Mouse (Mus musculus): ENCODE measurements around the gene Rtl8b. TPM values are rescaled to one million over a fixed set of nuclear protein-coding genes. Genes with fewer than 3 reads are reported as not detected.
"Not testable (repeated sequence)": the region's sequence is repeated elsewhere in the genome, so short reads cannot be mapped to it uniquely, and the experiment has no call there.

The Rtl8b gene
- polyA plus RNA-seq, 1 experiment, result not detected

- WGBS, result no CpG with 5 or more reads among the region's 36 CpGs
- H3K4me3 ChIP-seq (ENCODE audit: insufficient read depth, low read depth, low read length), result peak overlapping the region; percentile 47
- H3K27ac ChIP-seq (ENCODE audit: insufficient read depth, low read depth, low read length); H3K4me1 ChIP-seq (ENCODE audit: control insufficient read depth, insufficient read depth, low read length): not testable (repeated sequence)
Observed at GRCm38 (mm10) chrX:53669557-53670270, 494 bp downstream of the Rtl8b start.

GRCm38 (mm10) chrX:53652917-53653316 lies 17.3 kb downstream of the Rtl8b start:
- H3K4me3 ChIP-seq (ENCODE audit: insufficient read depth, low read depth, low read length); H3K4me1 ChIP-seq (ENCODE audit: control insufficient read depth, insufficient read depth, low read length); H3K27ac ChIP-seq (ENCODE audit: insufficient read depth, low read depth, low read length): not testable (repeated sequence)
- 64% methylated on average over 4 of the region's 4 CpGs for WGBS

- no peak overlapping the region for H3K27ac ChIP-seq (ENCODE audit: insufficient read depth, low read depth, low read length)
- H3K4me1 ChIP-seq (ENCODE audit: control insufficient read depth, insufficient read depth, low read length), result no peaks in the 10 kb centered on the region
- no peak for TF ChIP-seq POLR2A (IDR thresholded peaks at IDR 0.05; ENCODE audit: insufficient read depth, low read depth, low read length)
- TF ChIP-seq CTCF (IDR thresholded peaks at IDR 0.05; ENCODE audit: insufficient read depth, low read depth, low read length), result no peak
- 72% methylated on average over 6 of the region's 6 CpGs for WGBS
- no peak overlapping the region for H3K4me3 ChIP-seq (ENCODE audit: insufficient read depth, low read depth, low read length)
Observed at GRCm38 (mm10) chrX:53645885-53646284, 24.3 kb downstream of the Rtl8b start.

- H3K4me3 ChIP-seq (ENCODE audit: insufficient read depth, low read depth, low read length), result peak within 1 kb of the TSS; percentile 47
- 28% methylated on average over 10 of the region's 50 CpGs for WGBS
- peak within 1 kb of the TSS; percentile 66; the same call in 1 of the 2 replicates for H3K27ac ChIP-seq (ENCODE audit: insufficient read depth, low read depth, low read length)
- not testable (repeated sequence) for H3K4me1 ChIP-seq (ENCODE audit: control insufficient read depth, insufficient read depth, low read length)
Observed at GRCm38 (mm10) chrX:53642980-53643961, 26.9 kb downstream of the Rtl8b start, which contains the start of gene Rtl8a. Gene Rtl8a (minus strand): TSS chrX:53643682.

GRCm38 (mm10) chrX:53642604-53642979 lies 27.6 kb downstream of the Rtl8b start:
- WGBS, result 53% methylated on average over 4 of the region's 4 CpGs
- H3K4me1 ChIP-seq (ENCODE audit: control insufficient read depth, insufficient read depth, low read length); H3K27ac ChIP-seq (ENCODE audit: insufficient read depth, low read depth, low read length): not testable (repeated sequence)
- H3K4me3 ChIP-seq (ENCODE audit: insufficient read depth, low read depth, low read length), result peak overlapping the region; percentile 31

DNA sequence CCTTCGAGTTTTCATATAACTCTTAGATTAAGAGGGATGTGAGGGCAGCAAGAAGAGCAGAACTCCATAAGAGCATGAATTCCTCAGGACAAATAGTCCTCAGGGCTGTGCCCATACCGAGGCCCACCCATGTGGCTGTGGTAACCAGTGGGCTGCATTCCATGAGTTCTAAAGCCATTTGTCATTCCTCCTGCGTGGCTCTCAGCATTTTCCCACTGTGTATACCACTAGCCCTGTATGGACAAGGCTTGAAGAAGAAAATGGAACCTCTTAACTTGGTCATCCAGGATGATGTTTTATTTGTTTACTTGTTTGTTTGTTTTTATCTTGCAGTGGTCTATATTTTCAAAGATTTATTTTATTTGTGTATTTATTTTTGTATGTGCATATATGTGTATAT lies 32.1 kb downstream of the Rtl8b start:
- not testable (repeated sequence) for H3K4me1 ChIP-seq (ENCODE audit: control insufficient read depth, insufficient read depth, low read length); H3K27ac ChIP-seq (ENCODE audit: insufficient read depth, low read depth, low read length); H3K4me3 ChIP-seq (ENCODE audit: insufficient read depth, low read depth, low read length)
- 46% methylated on average over 3 of the region's 3 CpGs for WGBS

Other genes with a start within 250 kb of the Rtl8b start
- gene Etd, start 235.5 kb downstream of the Rtl8b start, polyA plus RNA-seq (2012; ENCODE audit: insufficient read depth, insufficient read length, low replicate concordance, missing spikeins), result not detected in 2 replicates
- not detected in 2 replicates for gene Rtl8c, start 62.4 kb downstream of the Rtl8b start, polyA plus RNA-seq (2012; ENCODE audit: insufficient read depth, insufficient read length, low replicate concordance, missing spikeins)
- gene Gm14597, start 61.4 kb downstream of the Rtl8b start, polyA plus RNA-seq (2012; ENCODE audit: insufficient read depth, insufficient read length, low replicate concordance, missing spikeins), result not detected in 2 replicates
- not detected in 2 replicates for gene Rtl8a, start 26.7 kb downstream of the Rtl8b start, polyA plus RNA-seq (2012; ENCODE audit: insufficient read depth, insufficient read length, low replicate concordance, missing spikeins)
- not detected in 2 replicates for gene 4930502E18Rik, start 54.4 kb upstream of the Rtl8b start, polyA plus RNA-seq (2012; ENCODE audit: insufficient read depth, insufficient read length, low replicate concordance, missing spikeins)
- gene 1700013H16Rik, start 87.4 kb upstream of the Rtl8b start, polyA plus RNA-seq (2012; ENCODE audit: insufficient read depth, insufficient read length, low replicate concordance, missing spikeins), result not detected in 2 replicates
- not detected in 2 replicates for gene Zfp36l3, start 106.0 kb upstream of the Rtl8b start, polyA plus RNA-seq (2012; ENCODE audit: insufficient read depth, insufficient read length, low replicate concordance, missing spikeins)
- not detected in 2 replicates for gene Xlr, start 127.3 kb upstream of the Rtl8b start, polyA plus RNA-seq (2012; ENCODE audit: insufficient read depth, insufficient read length, low replicate concordance, missing spikeins)

All from olfactory bulb, adult 2 months (tissue).